Mouse (Mus musculus) adrenal gland, adult (tissue): Measurements from ENCODE around the gene Tmcc3.
"Not testable (repeated sequence)": the region's sequence is repeated elsewhere in the genome, so short reads cannot be mapped to it uniquely, and the experiment has no call there.

ENCODE experiments used
- DNase-seq, 2 experiments: peaks; one replicate each; pipeline ENCODE4 v3.0.0; 2022 to 2023; ENCODE audit warnings: low spot score in 1 of 2; ENCODE audit not compliant: inconsistent age in 2 of 2

Gene Tmcc3

GRCm38 (mm10) chr10:94569731-94570130 lies 258.0 kb downstream of the Tmcc3 start:
- DNase-seq = no peak

GRCm38 (mm10) chr10:94571927-94572620 lies 260.3 kb downstream of the Tmcc3 start:
- no peak for DNase-seq

- peak; percentile 20 to 50 for DNase-seq
Observed at GRCm38 (mm10) chr10:94572772-94573171, 261.0 kb downstream of the Tmcc3 start.

- peak in 1 of 2 experiments; percentile 67 for DNase-seq
Observed at GRCm38 (mm10) chr10:94574451-94575333, 262.9 kb downstream of the Tmcc3 start.

- peak; percentile 54 to 74 for DNase-seq
Observed at GRCm38 (mm10) chr10:94575958-94576357, 264.2 kb downstream of the Tmcc3 start.

- no peak for DNase-seq
Observed at GRCm38 (mm10) chr10:94578870-94579269, 267.1 kb downstream of the Tmcc3 start.

GRCm38 (mm10) chr10:94581384-94581783 lies 269.6 kb downstream of the Tmcc3 start:
- no peak for DNase-seq

GRCm38 (mm10) chr10:94583714-94584113 lies 272.0 kb downstream of the Tmcc3 start:
- no peak for DNase-seq

- no peak for DNase-seq
Observed at GRCm38 (mm10) chr10:94584851-94585359, 273.2 kb downstream of the Tmcc3 start.

GRCm38 (mm10) chr10:94585819-94586218 lies 274.1 kb downstream of the Tmcc3 start:
- DNase-seq = no peak

- DNase-seq = no peak
Observed at GRCm38 (mm10) chr10:94588976-94589375, 277.2 kb downstream of the Tmcc3 start.

- DNase-seq = no peak
Observed at GRCm38 (mm10) chr10:94595705-94596104, 284.0 kb downstream of the Tmcc3 start.

- DNase-seq = not testable (repeated sequence)
Observed at GRCm38 (mm10) chr10:94599846-94600245, 288.1 kb downstream of the Tmcc3 start.

- DNase-seq = no peak
Observed at GRCm38 (mm10) chr10:94601034-94601433, 289.3 kb downstream of the Tmcc3 start.

- no peak for DNase-seq
Observed at GRCm38 (mm10) chr10:94605491-94605890, 293.7 kb downstream of the Tmcc3 start.

GRCm38 (mm10) chr10:94609309-94609777 lies 297.6 kb downstream of the Tmcc3 start:
- peak; percentile 59 to 87 for DNase-seq

GRCm38 (mm10) chr10:94611228-94611968 lies 299.6 kb downstream of the Tmcc3 start:
- no peak for DNase-seq

GRCm38 (mm10) chr10:94611969-94612440 lies 300.3 kb downstream of the Tmcc3 start:
- DNase-seq = no peak

GRCm38 (mm10) chr10:94619586-94619985 lies 307.8 kb downstream of the Tmcc3 start:
- no peak for DNase-seq

GRCm38 (mm10) chr10:94620561-94620960 lies 308.8 kb downstream of the Tmcc3 start:
- DNase-seq = no peak
